Mouse (Mus musculus) frontal cortex, adult (tissue): ENCODE data around the gene Krt71.
"Not testable (repeated sequence)": the region's sequence is repeated elsewhere in the genome, so short reads cannot be mapped to it uniquely, and the experiment has no call there.

Experiments used
- ATAC-seq: cut with Nextera tagmentation; 2 replicates; pipeline ENCODE4 v1.9.2; 2017; ENCODE audit warnings: mild to moderate bottlenecking, moderate library complexity, mixed read lengths; ENCODE audit not compliant: low TSS enrichment

The Krt71 gene

DNA sequence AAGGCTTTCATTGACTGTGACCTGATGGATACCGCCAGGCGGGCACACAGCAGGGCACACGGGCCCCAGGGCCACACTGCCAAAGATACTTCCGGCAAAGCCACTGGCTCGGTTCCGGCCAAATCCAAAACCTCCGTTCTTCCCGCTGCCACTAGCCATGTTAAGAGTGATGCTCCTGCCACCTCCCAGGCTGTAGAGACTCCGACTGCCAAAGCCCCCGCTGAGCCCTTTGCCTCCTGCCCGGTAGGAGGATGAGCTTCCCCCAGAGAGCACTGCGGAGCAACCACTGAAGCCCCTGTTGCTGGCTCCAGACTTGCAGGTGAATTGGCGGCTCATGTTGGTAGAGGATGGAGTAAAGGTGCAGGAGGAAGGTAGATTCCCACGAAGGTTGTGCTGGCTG is at the start of gene Krt71:
Krt71 (minus strand) TSS at position 399 of the 400 bp plus-strand sequence.
- no peak for ATAC-seq

DNA sequence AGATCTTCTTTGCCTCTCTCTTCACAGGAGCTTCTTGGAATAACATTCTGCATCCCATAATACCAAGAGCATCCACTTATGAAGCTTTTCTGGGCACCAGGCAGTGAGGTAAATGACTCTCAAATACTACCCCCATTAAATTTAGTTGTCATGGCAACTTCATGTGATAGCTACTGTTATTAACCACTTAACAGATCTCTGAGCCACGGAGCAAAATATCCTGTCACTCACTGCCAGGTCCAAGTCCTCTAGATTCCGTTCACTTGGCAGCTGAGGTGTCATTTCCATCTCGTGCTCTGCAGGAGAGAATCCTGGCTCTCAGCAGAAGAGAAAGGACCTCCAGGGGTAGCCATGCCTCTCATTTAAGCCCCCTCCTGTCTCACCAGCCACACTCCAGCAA is 48.0 kb upstream of the Krt71 start:
- no peak for ATAC-seq

DNA sequence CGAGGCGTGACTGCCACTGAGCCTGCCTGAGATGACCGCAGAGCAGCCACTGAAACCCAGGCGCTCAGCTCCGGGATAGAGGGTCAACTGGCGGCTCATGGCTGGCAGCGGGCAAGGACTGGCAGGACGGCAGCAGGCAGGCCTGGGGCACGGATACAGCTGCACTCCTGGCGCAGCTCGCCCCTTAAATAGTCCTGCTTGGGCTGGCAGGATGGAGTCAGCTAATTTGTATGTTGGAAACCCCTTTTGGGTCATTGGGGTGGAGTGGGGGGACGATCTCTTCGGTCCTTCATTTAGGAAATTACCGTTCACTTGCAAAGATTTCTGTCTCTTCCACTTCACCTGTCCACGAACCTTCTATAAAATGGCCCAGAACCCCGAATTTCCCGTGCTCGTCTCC is 43.5 kb upstream of the Krt71 start, which contains the start of gene Krt72:
Krt72 (minus strand) TSS at position 101 of the 400 bp plus-strand sequence.
- ATAC-seq, result no peak

DNA sequence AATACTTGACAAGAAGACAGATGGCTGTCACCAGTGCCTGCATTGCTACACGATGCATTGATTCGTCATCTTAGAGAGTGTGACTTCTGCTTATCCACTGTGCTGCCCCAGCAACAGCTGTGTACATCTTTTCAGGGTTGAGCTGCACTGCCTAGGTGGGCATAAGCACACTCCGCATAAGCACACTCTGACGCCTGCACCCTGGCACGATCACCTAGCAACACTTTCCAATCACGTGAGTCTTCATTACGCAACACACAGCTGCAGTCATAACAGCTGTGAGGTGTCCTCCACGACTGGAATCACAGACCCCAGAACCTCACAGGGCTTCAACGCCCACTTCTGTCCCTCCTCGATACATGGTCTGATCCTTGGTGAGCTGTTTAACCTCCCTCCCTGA is 30.5 kb upstream of the Krt71 start:
- no peak for ATAC-seq

DNA sequence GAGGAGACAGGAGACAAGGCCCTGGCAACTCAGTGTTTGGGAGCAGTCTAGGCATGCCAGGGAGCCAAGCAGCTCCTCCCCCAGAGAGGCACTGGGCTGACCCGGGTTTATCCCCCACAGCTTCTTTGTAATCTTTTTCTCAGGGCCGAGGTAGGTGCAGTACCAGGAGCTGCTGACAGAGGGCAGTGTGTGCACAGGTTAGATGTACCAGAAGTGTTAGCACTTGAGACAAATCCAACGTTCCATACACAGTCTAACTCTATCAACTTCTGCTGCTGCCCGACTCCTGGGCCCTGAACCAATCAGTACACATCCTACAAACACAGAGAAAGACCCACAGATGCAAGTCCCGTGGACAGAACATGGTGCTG is 29.8 kb upstream of the Krt71 start:
- peak; percentile 64; the same call in 1 of the 2 replicates for ATAC-seq

DNA sequence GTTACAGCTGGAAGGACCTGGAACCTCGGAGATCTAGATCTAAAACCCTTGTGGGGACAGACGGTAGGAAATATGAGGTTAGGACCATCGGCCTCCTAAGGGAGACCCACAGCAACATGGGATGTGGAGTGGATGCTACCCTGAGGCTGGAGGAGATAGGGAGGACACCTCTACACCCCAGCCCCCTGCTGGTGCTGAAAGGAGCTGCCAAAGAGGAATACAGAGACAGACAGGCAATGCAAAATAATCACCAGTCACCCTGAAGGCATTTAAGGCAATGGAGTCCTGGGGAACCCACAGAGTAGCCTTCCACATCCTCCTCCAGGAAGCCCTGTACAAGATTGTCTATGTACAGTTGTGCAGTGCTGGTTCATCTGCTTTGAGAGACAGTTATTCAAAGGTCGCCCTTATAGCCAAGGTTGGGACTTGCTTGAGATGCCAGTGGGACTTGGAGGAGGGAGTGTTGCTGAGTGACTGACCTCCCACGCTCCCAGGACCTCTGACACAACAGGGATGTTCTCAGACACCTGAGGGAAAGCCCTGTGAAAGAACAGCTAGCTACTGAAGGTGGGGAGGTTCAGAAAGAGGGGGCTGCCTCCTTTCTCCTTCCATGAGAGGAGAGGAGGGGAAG is 29.3 kb upstream of the Krt71 start:
- no peak for ATAC-seq

DNA sequence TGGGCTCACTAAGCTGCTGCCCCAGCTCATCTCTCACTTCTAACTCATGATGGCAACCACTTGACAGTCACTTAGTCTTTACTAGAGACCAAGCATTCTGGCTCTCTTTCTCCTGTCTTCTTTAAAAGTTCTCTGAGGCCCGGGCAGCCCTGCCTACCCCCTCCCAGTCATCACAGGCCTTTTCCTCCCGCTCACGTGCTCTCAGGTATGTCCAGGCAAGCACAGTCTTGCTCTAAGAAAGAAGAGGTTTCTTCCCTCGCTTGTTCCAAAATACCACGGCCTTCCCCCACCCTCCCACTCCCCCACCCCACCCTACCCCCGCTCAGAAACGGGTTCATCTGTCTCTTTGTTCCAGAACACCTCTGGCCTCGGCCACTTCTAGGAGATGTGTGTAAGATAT is 27.3 kb upstream of the Krt71 start:
- ATAC-seq, result no peak

DNA sequence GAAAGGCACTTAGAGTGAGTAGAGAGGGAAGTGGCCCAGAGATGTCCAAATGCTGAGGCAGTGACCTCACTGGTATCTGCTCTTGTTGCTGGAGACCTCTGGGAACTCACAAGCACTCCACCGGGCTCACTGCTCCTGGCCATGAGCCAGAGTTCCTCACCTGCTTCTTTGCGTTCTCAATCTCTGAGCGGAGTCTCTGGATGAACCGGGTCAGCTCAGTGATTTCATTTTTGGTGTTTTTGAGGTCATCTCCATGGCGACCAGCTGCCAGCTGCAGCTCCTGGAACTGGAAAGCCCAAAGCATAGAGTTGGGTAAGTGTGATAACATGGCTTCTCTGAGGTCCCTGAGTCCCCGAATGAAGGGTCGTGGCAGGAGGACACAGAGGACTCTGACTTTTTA is 5.1 kb downstream of the Krt71 start:
- no peak for ATAC-seq

DNA sequence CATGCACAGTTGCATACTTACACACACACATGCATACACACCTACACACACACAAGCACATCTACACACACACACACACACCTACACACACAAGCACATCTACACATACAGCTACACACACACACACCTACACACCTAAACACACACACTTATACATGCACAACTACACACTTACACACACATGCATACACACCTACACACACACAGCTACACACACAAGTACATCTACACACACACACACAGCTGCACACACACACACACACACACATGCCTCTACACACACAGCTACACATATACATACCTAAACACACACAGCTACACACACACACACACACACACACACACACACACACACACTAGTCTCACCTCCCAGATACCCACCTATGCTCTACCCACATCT is 12.3 kb downstream of the Krt71 start:
- ATAC-seq, result no peak

DNA sequence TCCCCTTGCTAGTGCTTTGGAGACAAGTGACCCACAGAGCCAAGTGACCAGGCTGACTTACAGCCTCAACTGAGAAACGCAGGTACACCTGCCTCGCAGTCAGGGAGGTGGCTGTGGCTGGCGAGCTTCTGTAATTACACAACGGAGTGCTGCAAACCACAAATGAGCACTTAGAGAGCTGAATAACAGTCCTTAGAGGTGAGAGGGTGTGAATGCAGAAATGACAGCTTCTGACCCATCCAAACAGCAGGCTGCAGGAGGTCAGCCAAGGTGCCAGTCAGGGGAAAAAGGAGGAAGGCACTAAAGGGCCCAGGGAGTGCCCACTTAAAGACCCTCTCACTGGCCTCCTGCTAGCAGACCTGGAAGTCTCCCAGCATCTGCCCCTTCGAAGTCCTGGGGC is 18.2 kb downstream of the Krt71 start:
- ATAC-seq, result no peak

DNA sequence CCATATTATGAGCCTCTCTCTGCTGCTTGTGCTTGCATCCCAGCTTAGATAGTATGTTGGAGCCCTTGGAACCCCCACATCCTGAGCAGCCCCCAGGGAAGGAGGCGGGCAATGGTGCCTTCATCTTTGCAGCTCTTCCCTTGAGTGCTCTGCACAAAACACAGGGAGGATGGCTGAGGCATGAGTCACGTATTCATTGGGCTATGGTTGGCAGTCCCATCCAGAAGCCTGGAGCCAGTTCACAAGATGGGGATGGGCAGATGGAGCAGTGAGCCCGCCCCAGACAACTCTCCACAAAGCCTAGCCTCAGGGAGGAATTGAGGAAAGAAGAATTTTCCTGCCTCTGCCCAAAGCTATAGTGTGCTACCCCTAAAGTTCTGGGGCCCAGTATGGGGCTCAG is 27.1 kb downstream of the Krt71 start:
- no peak for ATAC-seq

DNA sequence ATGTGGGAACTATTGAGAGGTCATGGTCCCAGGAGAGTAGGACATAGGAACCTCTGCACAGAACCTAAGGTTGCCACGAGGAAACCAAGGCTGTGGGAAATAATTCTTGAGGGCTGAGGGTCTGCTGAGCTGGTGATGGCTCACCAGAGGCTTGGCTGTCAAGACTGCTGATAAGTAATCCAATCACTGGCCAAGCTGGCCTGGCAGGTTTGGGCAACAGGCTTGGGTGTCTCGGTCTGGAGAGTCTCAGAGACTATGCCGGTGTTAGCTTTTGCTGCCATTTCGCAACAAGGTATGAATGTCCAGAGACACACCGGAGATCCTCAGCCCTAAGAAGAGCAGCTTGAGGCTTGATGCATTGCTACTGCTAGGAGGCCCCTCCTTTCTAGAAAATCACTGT is 28.6 kb downstream of the Krt71 start:
- no peak for ATAC-seq

DNA sequence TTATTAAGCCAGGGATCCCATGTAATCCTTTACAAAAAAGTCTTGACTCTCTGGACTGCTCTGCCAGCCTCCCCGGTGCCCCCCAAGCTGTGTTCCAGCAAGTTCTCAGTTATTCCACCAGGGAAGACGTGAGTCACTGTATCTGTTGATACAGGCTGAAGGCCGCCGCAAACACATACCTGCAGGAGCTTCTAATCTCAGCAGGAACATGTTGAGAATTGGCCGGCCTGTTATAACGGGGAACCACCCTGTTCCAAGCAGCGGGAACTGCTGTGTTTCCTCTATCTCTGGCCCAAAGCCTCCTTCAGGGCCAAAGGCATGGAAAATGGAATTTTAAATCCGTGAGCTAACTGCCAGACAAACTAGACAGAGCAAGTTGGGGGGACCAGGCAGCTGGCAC is 29.2 kb downstream of the Krt71 start:
- no peak for ATAC-seq

DNA sequence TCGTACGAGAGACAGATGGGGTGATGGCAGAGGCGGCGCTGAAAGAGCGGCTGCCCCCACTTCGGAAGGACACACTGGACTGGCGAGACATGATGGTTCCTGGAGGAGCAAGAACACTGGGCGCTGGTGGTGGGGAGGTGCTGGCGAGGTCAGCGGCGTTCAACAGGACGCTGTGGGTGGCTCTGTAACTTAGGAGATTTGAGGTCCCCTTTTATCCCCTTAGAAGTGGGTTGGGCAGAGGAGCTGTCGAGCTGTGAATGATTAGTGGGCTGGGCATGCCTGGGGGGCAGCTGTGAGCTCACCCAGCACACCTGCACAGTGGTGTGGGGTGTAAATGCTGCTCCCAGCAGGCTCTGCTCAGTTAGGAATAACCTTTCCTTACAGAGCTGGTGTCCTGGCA is 30.2 kb downstream of the Krt71 start, which contains the start of gene Krt5:
Krt5 (minus strand) TSS at position 179 of the 400 bp plus-strand sequence.
- ATAC-seq, result no peak

DNA sequence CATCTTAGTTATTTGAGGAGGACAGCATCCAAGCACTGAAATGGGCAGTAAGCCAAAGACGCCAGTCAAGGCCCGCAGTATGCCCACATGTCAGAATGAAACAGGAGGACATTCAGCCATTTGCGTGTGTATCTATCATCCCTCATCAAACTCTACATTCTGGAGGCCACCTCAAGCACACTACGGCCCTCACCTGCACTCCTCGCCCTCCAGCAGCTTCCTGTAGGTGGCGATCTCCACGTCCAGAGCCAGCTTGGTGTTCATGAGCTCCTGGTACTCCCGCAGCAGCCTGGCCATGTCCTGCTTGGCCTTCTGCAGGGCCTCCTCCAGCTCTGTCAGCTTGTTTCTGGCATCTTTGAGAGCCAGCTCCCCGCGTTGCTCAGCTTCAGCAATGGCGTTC is 34.2 kb downstream of the Krt71 start:
- no peak for ATAC-seq

DNA sequence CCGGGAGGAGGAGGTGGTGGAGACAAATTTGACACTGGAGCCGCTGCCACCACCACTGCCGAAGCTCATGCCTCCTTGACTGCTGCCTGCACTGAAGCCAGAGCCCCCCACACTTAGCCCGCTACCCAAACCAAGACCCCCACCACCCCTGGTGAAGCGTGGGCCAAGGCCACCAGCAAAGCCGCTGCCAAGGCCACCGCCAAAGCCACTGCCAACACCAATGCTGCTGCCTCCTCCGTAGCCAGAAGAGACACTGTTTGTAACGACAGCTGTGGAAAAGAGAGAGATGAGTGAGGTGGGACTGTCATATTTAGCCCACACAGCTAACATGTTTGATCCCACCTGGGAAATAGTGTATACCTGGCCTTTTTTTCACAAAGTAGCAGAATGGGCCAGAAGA is 35.5 kb downstream of the Krt71 start:
- no peak for ATAC-seq

DNA sequence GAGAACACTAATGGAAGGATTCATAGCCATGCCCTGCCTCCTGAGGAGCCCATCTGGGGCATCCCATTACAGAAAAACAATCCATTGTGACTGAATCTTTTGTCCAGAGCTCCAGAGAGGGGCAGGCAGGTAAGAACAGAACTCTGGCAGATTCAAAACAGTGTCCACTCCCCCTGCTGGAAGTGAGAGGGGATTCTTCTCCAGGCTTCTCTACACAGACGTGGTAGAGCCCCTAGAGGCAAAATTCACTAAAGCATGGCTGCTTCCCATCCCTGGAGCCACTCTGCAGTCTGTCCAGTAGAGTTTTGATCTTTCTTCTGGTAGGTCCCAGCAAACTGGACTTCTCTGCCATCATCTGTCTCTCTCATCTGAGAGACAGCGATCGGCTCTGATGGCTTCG is 38.8 kb downstream of the Krt71 start:
- no peak for ATAC-seq

DNA sequence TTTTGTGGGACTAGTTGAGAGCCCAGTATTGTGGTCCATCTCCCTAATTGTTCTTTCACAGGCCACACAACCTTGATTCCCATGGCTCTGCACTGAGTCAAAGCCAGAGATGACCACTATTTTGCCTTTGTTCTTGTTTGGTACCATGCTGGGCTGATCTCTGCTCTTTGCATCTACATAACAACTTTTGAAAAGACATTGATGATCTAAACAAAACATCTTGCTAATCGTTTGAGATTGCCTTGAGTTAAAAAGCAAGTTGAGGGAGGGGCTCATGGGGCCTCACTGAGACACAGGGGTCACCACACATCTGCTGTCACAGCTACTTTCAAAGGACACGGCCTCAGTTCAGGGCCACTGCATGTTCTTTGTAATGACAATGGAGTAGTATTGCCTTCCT is 40.5 kb downstream of the Krt71 start:
- no peak for ATAC-seq

DNA sequence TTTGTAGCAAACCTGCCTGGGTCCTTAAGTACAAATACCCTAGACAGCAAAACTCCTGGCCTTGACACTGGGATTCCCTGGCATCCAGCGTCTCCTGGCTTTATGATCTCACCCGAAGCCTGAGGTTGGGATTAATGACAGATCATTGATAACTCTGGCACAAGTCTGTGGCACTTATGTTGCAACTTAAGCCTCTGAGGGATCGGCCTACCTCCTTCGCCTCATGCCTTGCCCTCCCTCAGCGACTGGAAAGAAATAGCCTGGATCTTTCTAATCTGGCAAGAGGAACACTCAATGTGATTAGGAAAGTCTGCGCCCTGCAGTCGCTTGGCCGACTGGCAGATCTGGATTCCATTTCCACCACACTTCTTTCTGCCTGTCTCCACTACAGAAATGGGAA is 43.0 kb downstream of the Krt71 start:
- no peak for ATAC-seq

DNA sequence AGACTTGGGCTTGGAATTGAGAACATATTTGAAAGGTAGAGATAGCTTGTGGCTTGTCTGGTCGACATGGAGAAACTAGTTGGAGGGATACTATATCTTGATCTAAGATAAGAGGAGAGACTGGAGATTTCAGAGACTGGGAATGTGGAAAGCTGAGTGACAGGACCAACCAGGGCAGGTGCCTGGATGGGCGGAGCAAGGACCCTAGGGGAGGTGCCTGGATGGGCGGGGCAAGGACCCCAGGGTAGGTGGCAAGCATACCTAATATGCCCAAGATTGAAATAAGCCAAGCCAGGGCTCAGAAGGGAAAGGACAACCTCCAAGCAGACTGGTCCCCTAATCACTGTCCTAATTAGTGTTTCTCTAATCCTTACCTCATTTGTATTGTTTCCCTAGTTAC is 43.7 kb downstream of the Krt71 start:
- ATAC-seq, result no peak

DNA sequence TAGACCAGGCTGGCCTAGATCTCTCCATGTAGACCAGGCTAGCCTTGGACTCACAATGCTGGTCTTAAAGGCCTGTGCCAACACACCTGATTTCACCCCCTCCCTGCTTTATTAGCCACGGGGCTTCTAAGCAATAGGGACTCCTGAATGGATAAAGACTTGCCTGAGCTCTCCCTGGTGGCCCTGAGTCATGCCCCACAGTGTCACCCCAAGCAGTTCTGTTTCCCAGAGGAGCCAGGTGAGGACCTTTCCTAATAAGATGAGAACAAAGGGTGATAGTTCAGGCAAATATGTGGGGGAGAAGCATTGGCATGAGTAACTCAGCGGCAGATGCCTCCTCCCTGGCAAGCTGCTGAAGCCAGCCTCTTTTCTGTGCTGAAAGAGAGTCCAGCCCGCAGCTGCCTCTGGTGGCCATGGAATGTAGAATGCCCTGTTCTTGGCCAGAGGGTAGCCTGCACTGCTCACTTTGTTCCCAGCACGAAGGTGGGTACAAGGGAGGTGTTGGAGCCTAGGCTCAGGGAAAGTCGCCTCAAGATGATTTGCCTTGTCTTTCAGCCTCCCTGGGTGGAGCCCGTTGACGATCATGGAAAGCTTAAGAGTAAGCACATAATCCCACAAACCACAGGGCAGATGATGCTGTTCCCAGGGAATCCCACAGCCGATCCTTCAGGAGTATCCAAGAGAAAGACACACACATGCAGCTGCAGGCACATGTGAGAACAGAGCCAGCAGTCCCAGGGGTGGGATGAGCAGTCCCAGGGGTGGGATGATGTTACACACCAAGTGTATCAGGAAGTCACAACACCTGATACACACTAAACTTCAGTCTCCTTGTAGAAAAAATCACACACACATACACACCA is 45.4 kb downstream of the Krt71 start:
- no peak for ATAC-seq

DNA sequence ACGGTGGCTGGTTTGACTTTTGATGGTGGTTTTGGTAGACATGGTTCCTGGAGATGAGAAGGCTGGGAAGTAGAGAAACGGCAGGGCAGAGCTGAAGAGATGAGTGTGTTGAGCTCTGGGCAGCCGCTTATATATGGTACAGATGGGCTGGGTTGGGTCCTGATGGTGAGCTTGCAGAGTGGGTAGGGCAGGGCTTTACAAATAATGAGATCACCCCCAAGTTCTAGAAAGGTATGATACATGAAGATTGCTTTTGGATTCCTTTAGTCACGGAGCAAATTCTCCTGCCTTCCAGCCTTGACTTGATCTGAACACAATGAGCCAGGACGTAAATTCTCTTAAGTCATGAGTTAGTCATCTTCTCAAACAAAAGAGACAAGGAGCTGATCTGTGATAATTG is 48.7 kb downstream of the Krt71 start, which contains the start of gene Krt6a:
Krt6a (minus strand) TSS at position 101 of the 400 bp plus-strand sequence.
- no peak for ATAC-seq

DNA sequence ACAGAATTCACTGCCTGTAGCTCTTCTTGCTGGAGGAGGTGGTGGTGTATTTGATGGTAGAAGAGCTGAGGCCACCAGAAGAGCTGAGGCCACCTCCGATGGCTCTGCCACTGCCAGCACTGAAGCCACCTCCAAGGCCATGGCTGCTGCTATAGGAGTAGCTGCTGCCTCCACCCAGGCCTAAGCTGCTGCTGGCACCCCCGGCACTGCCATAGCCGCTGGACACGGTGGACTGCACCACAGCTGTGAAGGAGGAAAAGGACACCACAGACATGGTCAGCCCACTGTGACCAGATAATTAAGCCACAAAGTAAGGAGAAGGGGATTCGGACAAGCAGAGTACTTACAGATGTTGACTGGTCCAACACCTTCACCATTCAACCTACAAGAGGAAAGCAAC is 52.4 kb downstream of the Krt71 start:
- ATAC-seq, result not testable (repeated sequence)
